Mouse (Mus musculus): ENCODE measurements around the gene Pla2g2d.

Pla2g2d gene

GRCm38 (mm10) chr4:138775435-138775834 lies at the start of gene Pla2g2d:
Pla2g2d (plus strand) TSS chr4:138775735.
- DNase-seq, result no peak

DNA sequence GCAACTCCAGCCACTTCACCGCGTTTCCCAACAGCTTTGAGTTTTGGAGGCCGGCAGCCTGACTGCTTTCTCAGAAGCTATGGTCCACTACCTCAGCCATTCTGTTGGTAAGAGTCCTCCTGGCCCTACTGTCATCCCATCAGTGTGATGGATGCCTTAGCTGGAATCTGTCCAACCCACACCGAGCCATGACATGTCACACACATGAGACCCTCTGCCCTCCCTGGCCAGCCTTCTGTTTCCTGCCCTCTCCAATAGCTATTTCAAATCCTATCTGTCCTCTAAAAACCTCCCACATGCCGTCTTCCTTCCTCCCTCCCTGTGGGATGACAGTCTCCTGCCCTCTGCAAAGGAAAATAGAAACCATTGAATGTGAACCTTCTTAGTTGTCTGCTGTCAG lies 49.8 kb upstream of the Pla2g2d start:
- no peak for DNase-seq

DNA sequence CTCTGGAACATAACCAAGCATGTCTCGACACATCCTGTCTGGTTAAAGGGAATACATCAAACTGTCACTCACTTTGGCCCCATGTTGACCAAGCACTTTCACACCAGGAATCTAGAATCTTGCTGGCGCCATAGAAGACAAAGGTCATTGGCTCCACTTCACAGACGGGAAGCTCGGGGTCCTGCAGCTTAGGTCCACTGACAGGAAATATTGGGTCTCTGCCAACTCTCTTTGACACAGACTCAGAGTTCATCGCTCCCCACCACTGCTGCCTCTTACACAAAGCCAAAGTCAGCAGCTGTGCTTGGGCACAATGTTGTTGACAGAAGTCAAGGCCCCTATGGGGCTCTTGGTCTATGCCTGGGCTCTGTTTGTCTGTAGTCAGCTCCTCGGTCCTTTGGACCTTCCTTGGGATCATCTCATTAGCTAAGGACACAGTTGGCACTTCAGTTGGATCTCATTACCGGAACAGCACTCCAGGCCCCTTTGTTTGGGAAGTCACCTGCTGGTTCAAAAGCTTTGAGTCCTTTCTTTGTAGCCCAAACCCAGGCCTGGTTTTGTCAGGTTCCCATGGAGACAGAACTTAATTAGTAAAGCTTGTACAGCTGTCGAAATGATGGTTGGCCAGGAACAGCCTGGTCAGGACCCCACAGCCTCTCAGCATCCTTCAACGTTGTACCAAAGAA lies 46.4 kb upstream of the Pla2g2d start:
- DNase-seq, result peak; percentile 50

DNA sequence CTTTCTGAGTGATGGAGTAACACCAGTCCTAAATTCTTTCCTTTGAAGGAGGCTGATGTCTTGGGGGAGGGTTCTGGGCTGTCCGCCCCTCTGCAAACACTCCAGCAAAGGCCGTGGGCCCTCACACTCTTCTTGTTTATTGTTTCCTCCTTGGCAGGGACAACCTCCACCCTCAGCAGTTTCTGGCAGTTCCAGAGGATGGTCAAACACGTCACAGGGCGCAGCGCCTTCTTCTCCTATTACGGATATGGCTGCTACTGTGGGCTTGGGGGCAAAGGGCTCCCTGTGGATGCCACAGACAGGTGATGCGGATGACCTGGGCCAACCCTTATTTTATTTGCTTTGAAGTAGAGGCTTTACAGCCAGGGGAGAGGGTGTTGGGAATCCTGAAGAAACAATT lies 41.4 kb upstream of the Pla2g2d start:
- no peak for DNase-seq

DNA sequence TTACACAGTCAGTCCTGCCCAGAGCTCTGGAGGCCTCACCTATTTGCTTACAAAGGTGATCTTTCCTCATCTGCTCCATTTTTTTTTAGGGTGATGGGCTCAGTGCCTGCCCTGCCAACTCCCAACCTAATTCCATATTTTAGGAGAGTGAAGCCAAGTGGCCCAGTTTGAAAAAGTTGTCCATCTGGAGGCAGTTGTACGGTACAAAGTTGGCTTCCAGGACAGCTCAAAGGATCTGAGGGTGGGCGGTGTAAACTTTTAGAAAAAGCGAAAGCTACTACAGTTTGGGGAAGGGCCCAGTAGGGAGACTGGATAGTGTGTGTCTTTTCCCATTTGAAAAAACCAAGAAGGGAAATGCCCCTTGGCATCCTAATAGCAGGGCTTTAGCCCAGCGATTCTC lies 40.7 kb upstream of the Pla2g2d start:
- DNase-seq, result no peak

GRCm38 (mm10) chr4:138737031-138737430 lies 38.5 kb upstream of the Pla2g2d start, which contains the start of gene Ubxn10:
Ubxn10 (minus strand) TSS chr4:138737167.
- DNase-seq, result peak; percentile 47

DNA sequence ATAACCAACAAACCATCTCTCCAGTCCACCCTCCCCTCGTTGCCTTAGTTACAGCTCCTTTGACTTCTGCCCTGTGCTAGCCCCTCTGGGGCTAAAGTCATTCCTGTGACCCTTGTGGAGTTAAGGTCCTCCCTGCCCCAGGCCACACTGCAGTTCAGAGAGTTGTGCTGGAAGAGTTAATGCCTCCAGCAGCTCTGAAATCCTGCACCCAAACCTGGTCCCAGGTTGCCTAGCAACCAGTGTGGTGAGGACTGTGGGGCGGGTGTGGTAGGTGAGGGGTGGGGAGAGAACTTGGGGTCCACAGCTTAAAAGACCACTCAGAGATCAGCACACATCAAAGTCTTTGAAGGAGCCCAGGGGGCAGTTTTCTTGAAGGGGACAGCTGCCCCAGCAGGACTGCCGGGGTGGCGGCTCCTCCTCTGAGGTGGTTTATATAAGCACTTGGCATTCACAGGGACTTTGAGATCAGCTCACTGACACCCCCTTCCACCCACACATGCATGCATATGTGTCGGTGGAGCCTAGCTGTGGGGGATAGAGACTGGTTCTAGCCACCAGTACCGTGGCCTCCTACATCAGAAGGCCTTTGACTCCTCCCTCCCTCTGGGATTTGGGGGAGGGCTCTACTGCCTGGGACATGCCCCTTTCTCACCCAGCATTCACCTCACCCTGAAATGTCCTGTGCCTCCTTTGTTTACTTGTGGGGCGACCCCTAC lies 36.2 kb upstream of the Pla2g2d start:
- no peak for DNase-seq

GRCm38 (mm10) chr4:138745884-138746283 lies 29.7 kb upstream of the Pla2g2d start:
- peak; percentile 34 for DNase-seq

DNA sequence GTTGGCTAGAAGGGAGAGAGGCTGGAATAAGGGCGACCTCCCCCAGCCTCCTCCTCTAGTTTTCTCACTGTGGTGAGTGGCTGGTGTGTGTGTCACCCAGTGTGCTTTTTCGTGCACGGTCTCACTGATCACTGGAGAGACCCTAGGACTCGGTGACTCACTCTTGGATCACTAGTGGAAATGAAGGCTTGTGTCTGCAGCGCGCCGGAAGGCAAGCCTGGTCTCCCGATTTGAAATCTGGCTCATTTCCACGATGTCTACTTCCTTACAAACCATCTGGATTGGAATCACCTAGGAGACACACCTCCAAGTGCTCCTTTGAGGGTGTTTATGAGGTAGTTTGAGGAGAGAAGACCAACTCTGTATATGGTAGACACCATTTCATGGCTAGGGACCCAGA lies 28.7 kb upstream of the Pla2g2d start:
- no peak for DNase-seq

GRCm38 (mm10) chr4:138747851-138748250 lies 27.7 kb upstream of the Pla2g2d start:
- DNase-seq, result no peak

DNA sequence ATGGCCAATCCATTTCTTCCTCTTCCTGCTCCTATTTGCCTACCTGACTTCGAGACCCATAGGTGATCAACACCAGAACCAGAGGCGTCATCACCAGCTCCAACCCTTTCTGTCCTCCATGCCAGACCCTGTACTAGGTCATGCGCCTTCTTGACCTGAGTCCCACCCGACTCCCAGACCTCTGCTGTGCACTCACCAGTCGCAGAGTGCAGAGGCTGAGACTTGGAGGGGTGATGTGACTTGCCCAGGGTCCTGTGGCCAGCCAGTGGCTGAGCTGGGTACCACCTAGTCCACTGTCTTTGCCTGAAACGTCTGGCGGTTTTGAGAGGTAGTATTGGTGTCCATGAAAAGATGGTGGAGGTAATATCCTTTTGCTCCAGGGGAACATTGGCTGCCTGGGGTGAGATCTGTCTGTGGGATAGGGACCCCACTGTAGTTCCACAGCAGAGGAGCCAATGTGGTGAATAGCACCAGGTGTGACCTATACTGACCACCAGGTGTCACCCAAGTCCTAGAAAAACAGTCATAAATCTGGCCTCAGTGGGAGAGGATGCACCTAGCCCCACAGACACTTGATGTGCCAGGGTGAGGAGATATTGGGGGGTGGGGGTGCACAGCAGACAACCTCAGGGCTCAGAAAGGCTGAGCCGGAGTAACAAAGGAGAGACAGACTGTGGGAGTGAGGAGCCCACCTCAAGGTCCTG lies 27.0 kb upstream of the Pla2g2d start:
- peak; percentile 51 for DNase-seq

- no peak for DNase-seq
Measured at GRCm38 (mm10) chr4:138752603-138753002, 22.9 kb upstream of the Pla2g2d start.

DNA sequence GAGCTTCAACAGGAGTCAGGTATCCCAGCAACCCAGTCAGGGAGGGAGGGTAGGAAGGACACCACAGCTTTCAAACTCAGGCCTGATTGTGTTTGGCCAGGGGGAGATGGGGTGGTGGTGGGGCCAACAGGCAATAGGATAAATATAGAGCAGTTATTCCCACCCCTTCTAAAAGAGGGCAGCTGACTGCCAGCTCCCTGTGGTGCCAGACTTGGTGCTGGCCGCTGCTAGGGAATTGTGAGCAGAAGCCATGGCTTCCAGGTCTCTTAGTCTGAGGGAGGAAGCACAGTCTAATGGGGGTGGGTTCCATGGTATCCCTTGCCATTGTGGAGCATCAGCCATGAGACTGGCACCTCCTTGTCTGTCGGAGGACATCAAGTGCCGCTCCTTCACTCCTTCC lies 21.9 kb upstream of the Pla2g2d start:
- no peak for DNase-seq

DNA sequence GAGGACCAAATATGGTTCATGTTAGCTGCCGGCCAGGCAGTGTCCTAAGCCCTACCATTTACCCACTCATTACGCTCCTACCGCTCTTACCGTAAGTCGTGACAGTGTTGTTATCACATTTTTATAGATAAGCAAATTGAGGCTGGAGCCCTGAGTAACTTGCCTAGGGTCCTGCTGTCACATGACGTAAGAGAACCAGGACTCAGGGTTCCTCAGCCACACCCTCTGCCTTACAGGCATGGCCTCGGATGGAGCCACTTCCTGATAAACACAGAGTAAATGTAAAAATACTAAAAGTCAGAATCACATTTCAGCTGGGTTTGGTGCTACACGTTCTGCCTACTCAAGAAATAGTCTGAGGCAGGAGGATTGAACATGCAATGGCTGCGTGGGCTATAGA lies 21.1 kb upstream of the Pla2g2d start:
- no peak for DNase-seq

GRCm38 (mm10) chr4:138755439-138755838 lies 20.1 kb upstream of the Pla2g2d start:
- DNase-seq, result no peak

DNA sequence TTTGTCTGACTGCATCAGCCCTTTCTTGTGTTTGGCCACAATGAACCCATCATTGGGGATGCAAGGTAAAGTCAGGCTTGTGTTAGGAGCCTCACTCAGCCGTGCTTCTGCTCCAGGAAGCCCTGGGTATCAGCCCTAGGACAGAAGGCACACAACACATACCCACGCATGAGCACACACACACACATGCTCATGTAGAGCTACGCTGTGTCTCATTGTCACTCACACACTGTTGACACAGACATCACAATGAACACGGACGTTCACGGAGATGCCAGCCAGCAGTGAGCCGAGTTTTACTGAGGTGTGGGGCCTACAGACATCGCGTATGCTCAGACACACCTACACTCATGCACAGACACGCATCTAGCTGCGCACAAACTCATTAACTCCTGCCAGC lies 19.6 kb upstream of the Pla2g2d start:
- no peak for DNase-seq

- DNase-seq, result no peak
Measured at GRCm38 (mm10) chr4:138757416-138757815, 18.1 kb upstream of the Pla2g2d start, which contains the start of gene Pla2g2f. Pla2g2f (minus strand) TSS chr4:138757626.

DNA sequence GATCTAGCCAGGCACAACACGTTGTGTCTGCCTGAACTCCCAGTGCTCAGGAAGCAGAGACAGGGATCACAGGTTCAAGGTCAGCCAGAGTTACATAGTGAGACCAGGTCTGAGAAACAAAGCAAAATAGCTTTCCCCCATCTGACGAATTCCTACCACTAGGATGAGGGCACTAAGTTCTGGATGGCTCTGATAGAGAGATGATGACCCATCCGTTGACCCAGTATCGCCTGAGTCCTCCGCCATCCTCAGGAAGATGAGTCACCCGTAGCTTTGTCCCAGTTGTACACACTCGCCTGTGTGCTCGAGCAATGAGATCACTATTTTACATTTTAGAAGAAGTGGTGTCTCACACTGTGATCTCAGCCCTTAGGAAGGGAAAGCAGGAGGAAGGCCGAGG lies 13.3 kb upstream of the Pla2g2d start:
- no peak for DNase-seq

- DNase-seq, result no peak
Measured at GRCm38 (mm10) chr4:138771970-138772369, 3.6 kb upstream of the Pla2g2d start.

- no peak for DNase-seq
Measured at GRCm38 (mm10) chr4:138772386-138772785, 3.1 kb upstream of the Pla2g2d start.

GRCm38 (mm10) chr4:138777417-138778407 lies 2.2 kb downstream of the Pla2g2d start:
- no peak for DNase-seq

GRCm38 (mm10) chr4:138780300-138780699 lies 4.8 kb downstream of the Pla2g2d start:
- no peak for DNase-seq

DNA sequence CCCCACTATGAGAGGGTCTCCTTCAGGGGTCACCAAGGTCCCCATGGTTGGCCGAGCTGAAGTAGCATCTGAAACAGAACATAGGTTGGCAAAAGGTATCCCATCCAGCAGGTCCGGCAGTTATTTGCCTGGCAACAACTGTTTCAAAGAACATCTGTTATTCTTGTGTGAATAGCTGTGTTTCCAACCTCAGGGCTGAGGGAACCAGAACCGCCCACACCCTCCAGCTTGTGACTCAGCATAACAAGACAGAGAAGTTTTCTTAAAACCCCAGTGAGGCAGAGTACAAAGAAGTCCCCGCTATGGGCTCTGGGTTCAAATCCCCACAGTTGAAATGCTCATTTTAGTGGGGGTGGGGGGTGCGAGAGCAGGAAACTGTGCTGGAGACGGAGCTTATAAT lies 6.6 kb downstream of the Pla2g2d start:
- no peak for DNase-seq
